Mouse (Mus musculus) ES-E14 (cell line): Measurements from ENCODE around the gene Spag9. TPM values are rescaled to one million over a fixed set of nuclear protein-coding genes. Genes with fewer than 3 reads are reported as not detected.
A peak's percentile ranks its signal among the peaks of the same experiment; 100 is the strongest.

Experiments used
- DNase-seq: peaks from one replicate; pipeline ENCODE4 v3.0.0-alpha.2; 2013; ENCODE audit warnings: low read depth, low spot score
- H3K27ac ChIP-seq: 2 replicates; pipeline ENCODE4 v1.5.1; 2012; ENCODE audit warnings: low read depth, mild to moderate bottlenecking, low read length, moderate library complexity, mixed read lengths; ENCODE audit not compliant: poor library complexity, insufficient read depth, severe bottlenecking
- H3K36me3 ChIP-seq: 2 replicates; pipeline ENCODE4 v1.6.1; 2012; ENCODE audit warnings: mild to moderate bottlenecking, low read length, moderate library complexity, mixed read lengths; ENCODE audit not compliant: control insufficient read depth, poor library complexity, insufficient read depth, severe bottlenecking
- H3K4me1 ChIP-seq, 2 experiments: fragments of 150-350 bp in 1 of 2; sonication (generic) in 1 of 2; 2 replicates each; pipeline ENCODE4 v1.6.1; 2012; ENCODE audit warnings: low read length in 2 of 2, mild to moderate bottlenecking in 1 of 2, mixed read lengths in 1 of 2; ENCODE audit not compliant: control insufficient read depth in 2 of 2, insufficient read depth in 2 of 2, poor library complexity in 1 of 2
- H3K4me3 ChIP-seq, 2 experiments: fragments of 150-350 bp in 1 of 2; sonication (generic) in 1 of 2; 2 replicates each; pipeline ENCODE4 v1.5.1; 2012; ENCODE audit warnings: low read length in 2 of 2, low read depth in 1 of 2, mild to moderate bottlenecking in 1 of 2, mixed read lengths in 1 of 2; ENCODE audit not compliant: insufficient read depth in 1 of 2, poor library complexity in 1 of 2, severe bottlenecking in 1 of 2
- H3K9ac ChIP-seq: 2 replicates; pipeline ENCODE4 v1.6.1; 2012; ENCODE audit warnings: low read depth, mild to moderate bottlenecking, low read length, mixed read lengths; ENCODE audit not compliant: poor library complexity, insufficient read depth, severe bottlenecking
- H3K9me3 ChIP-seq: fragments of 150-350 bp; sonication (generic); 2 replicates; pipeline ENCODE4 v1.6.1; 2012; ENCODE audit warnings: low read depth, mild to moderate bottlenecking, low read length; ENCODE audit not compliant: control insufficient read depth, insufficient read depth
- CHD2 ChIP-seq: IDR thresholded peaks from 2 replicates; pipeline ENCODE4 v1.6.1; 2014; ENCODE audit warnings: mild to moderate bottlenecking, low read depth, low read length, inconsistent platforms
- HCFC1 ChIP-seq: IDR thresholded peaks from 2 replicates; pipeline ENCODE4 v1.6.1; 2012; ENCODE audit warnings: low read length, inconsistent platforms, borderline replicate concordance; ENCODE audit not compliant: insufficient read depth
- MAFK ChIP-seq: IDR thresholded peaks from 2 replicates; pipeline ENCODE4 v1.6.1; 2014; ENCODE audit warnings: mild to moderate bottlenecking, low read depth, low read length, inconsistent platforms; ENCODE audit not compliant: insufficient read depth
- ZC3H11A ChIP-seq: IDR thresholded peaks from 2 replicates; pipeline ENCODE4 v1.6.1; 2012; ENCODE audit warnings: low read depth, mild to moderate bottlenecking, inconsistent platforms, low read length, borderline replicate concordance
- ZNF384 ChIP-seq: IDR thresholded peaks from 2 replicates; pipeline ENCODE4 v1.6.1; 2012; ENCODE audit warnings: low read depth, low read length, inconsistent platforms
- in situ Hi-C, 2 experiments: fragments of 600-800 bp; cut with MboI; formaldehyde crosslinking; loops; one replicate each; pipeline ENCODE4 v1.15.1; 2025; ENCODE audit warnings: low sequenced_read_pairs in 2 of 2, inconsistent platforms in 1 of 2; ENCODE audit not compliant: unreplicated experiment in 2 of 2
- total RNA-seq: library from RNA; depleted of rRNA; stranded (reverse); fragments of 300-350 nt; gene quantifications from 2 replicates; pipeline ENCODE4 v1.2.3, GENCODE M21; 2012

The Spag9 gene
- total RNA-seq, 1 experiment: 20.9 TPM

DNA sequence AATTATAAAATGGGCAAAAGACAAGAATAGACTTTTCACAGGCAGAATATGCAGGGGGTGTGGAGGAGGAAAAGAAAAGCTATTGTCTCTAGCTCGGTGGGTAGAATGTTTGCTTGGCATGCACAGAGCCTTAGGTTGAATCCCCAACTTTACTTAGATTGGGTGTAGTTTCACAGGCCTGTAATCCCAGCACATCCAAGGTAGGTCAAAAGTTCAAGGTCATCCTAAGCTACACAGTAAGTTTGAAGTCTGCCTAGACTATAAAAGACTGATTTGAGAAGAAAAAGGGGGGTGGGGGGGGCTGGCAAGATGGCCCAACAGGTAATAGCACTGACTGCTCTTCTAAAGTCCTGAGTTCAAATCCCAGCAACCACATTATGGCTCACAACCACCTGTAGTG is 26.1 kb upstream of the Spag9 start:
- TF ChIP-seq ZNF384 (no peak), CHD2 (no peak), MAFK (no peak), HCFC1 (no peak), ZC3H11A (no peak)
- no peak overlapping the region for H3K9ac ChIP-seq
- peaks cover 0 to 3% of the 10 kb centered on the region in 2 experiments; a peak in 2 of 4 replicates for H3K4me1 ChIP-seq
- in situ Hi-C loops: no loop called here
- H3K27ac ChIP-seq: no peak overlapping the region
- no peaks in the 10 kb centered on the region for H3K9me3 ChIP-seq
- H3K36me3 ChIP-seq: peaks cover 8% of the 10 kb centered on the region
- DNase-seq: no peak
- H3K4me3 ChIP-seq: no peak overlapping the region

DNA sequence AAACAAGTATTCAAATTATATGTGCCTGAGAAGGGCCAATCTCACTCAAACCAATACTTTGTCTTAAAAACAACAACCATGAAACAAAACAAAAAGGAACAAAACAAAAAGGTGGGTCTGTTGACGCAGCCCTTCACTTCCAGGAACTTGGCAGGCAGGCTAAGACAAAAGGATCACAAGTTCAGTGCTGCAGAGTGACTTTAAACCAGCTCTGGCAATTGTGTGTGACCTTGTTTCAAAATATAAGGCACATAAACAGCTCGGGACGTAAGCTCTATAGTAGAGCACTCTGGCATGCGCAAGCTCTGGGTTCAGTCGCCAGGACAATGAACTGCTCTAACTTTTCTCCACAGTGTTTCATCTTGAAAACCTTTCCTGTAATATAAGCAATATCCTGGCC is 22.9 kb upstream of the Spag9 start:
- TF ChIP-seq CHD2: no peak
- TF ChIP-seq HCFC1: no peak
- no peak for TF ChIP-seq ZC3H11A
- TF ChIP-seq MAFK: no peak
- TF ChIP-seq ZNF384: no peak
- H3K4me1 ChIP-seq: no peaks in the 10 kb centered on the region; a peak in 2 of 4 replicates
- H3K9ac ChIP-seq: no peak overlapping the region
- no peaks in the 10 kb centered on the region for H3K9me3 ChIP-seq
- peak overlapping the region; percentile 77 for H3K27ac ChIP-seq
- no peak for DNase-seq
- H3K36me3 ChIP-seq: no peaks in the 10 kb centered on the region
- no peak overlapping the region for H3K4me3 ChIP-seq
- in situ Hi-C loops: no loop called here

DNA sequence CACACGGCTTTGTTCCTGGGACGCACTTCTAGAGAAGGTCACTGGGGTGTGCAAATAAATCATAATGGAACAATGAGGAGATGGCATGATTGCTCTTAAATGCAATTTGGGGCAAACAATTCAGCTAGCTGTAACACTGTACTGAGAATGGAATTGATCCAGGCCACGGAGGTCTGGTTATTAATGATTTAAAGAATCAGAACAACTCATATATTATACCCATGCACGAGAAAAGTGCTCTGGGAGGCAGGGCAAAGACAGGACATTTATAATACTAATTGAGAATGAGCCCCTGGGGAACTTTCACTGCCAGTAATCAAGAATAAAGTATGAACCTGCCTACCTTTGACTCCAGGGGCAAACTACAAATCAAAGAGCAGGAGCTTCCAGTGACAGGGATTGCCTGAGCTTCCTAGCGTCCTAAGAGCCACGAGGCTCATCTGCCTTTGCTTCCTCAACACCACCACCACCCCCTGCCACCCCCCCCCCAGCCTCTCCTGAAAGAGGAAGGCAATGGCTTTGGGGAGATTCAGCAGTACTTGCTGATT is 16.3 kb upstream of the Spag9 start:
- H3K9ac ChIP-seq: no peak overlapping the region
- DNase-seq: no peak
- H3K4me3 ChIP-seq: no peak overlapping the region
- H3K27ac ChIP-seq: no peak overlapping the region
- no peak for TF ChIP-seq ZNF384
- TF ChIP-seq HCFC1: no peak
- no peak for TF ChIP-seq ZC3H11A
- no peak for TF ChIP-seq CHD2
- no peak for TF ChIP-seq MAFK
- no peaks in the 10 kb centered on the region for H3K36me3 ChIP-seq
- no peaks in the 10 kb centered on the region for H3K9me3 ChIP-seq
- H3K4me1 ChIP-seq: no peaks in the 10 kb centered on the region
- in situ Hi-C loops: no loop called here

DNA sequence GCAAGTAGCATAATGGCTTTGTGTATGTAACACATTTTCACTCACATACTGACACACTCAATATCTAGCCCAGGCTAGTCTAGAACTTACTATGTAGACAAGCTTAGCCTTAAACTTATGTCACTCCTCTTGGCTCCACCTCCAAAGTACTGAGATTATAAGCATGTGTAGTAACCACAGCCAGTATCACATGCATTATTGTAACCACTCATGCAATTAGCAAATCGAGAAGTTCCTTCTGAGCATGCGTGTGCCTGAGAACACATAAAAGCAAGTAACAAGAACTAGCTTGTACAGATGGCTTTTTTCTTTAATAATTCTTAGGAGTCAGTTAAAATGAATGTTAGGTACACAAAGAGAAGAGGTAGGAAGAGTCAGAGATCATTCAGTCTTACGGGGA is 11.3 kb upstream of the Spag9 start:
- Histone ChIP-seq H3K4me1 (no peaks in the 10 kb centered on the region), H3K4me3 (no peak overlapping the region), H3K9me3 (peaks cover 10% of the 10 kb centered on the region; the same call in 1 of the 2 replicates), H3K9ac (no peak overlapping the region), H3K27ac (no peak overlapping the region), H3K36me3 (no peaks in the 10 kb centered on the region)
- TF ChIP-seq ZNF384: no peak
- TF ChIP-seq ZC3H11A: no peak
- no peak for TF ChIP-seq CHD2
- TF ChIP-seq MAFK: no peak
- no peak for TF ChIP-seq HCFC1
- in situ Hi-C loops: no loop called here
- no peak for DNase-seq
